Mouse (Mus musculus): Measurements from ENCODE around the gene Amotl1. TPM values are rescaled to one million over a fixed set of nuclear protein-coding genes. Genes with fewer than 3 reads are reported as not detected.
A peak's percentile ranks its signal among the peaks of the same experiment; 100 is the strongest.

Gene Amotl1
- polyA plus RNA-seq, 1 experiment from 2014 or later, result 32.1 TPM

DNA sequence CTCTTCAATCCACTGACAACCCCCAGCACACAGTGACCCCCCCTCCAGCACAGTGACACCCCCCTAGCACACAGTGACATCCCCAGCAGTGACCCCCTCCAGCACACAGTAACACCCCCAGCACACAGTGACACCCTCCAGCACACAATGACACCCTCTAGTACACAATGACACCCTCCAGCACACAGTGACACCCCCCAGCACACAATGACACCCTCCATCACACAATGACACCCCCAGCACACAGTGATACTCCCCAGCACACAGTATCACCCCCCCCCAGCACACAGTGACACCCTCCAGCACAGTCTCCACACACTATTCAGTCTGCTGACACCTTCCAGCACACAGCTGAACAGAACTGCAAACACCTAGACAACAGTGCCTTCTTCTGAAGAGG lies 32.3 kb downstream of the Amotl1 start:
- no peaks in the 10 kb centered on the region for H3K9me3 ChIP-seq (replicated peaks)
- peak overlapping the region; percentile 99 for H3K4me3 ChIP-seq
- H3K27me3 ChIP-seq (ENCODE audit: low read depth, poor library complexity, severe bottlenecking), result no peaks in the 10 kb centered on the region
- no peak for DNase-seq (ENCODE audit: low spot score)
- H3K36me3 ChIP-seq, result peaks cover 8% of the 10 kb centered on the region; the same call in 1 of the 2 replicates
- peak overlapping the region; percentile 98; the same call in 1 of the 2 replicates for H3K27ac ChIP-seq
- peaks cover 60% of the 10 kb centered on the region for H3K4me1 ChIP-seq

DNA sequence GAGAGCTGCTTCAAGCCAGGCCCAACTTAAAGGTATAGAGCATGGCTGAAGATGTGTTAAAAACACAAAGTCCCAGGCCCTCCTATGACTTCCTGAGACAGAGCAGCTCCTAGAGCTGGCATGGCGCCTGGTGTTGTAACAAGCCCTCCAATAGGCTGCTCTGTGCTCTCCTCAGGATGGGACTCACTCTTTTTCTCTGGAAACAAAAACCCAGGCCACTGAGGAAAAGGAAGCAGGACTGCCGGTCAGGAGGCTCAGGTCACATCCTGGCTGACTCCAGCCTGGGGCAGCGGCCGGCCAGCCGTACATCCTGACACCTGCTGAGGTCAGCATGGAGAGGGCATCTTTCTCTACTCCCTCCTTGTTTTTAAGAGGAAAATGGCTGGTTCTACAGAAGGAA lies 36.3 kb downstream of the Amotl1 start:
- no peak for DNase-seq (ENCODE audit: low spot score)
- peaks cover 43% of the 10 kb centered on the region for H3K36me3 ChIP-seq
- 66% methylated on average over 5 of the region's 5 CpGs for WGBS
- H3K27me3 ChIP-seq (ENCODE audit: low read depth, poor library complexity, severe bottlenecking), result no peaks in the 10 kb centered on the region
- no peak overlapping the region for H3K4me3 ChIP-seq
- peaks cover 48% of the 10 kb centered on the region for H3K4me1 ChIP-seq
- H3K27ac ChIP-seq, result no peak overlapping the region
- no peaks in the 10 kb centered on the region for H3K9me3 ChIP-seq (replicated peaks)

DNA sequence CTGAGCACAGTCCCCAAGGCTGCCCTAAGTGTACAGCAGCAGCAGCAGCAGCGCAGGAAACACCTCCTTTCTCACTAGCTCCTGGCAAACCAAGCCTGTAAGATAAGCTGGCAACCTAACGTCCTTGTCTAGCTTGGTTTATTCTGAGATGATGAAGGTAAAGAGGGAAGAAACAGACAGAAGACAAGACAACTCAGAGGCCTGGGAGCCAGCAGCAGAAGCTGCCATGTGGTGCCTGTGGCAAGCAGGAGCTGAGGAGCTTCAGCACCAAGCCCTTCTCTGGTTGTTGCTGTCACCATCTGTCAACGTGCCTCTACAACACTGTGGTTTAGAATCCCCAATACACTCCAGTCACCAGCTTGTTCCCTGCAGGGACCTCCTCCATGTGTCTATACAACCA lies 37.4 kb downstream of the Amotl1 start:
- no peak for DNase-seq (ENCODE audit: low spot score)
- Histone ChIP-seq H3K4me3 (no peak overlapping the region), H3K27me3 (ENCODE audit: low read depth, poor library complexity, severe bottlenecking) (no peaks in the 10 kb centered on the region), H3K9me3 (replicated peaks) (no peaks in the 10 kb centered on the region), H3K27ac (peak overlapping the region; percentile 50; the same call in 1 of the 2 replicates), H3K4me1 (peaks cover 38% of the 10 kb centered on the region), H3K36me3 (peaks cover 49% of the 10 kb centered on the region)
- WGBS, result 65% methylated on average over 3 of the region's 3 CpGs

DNA sequence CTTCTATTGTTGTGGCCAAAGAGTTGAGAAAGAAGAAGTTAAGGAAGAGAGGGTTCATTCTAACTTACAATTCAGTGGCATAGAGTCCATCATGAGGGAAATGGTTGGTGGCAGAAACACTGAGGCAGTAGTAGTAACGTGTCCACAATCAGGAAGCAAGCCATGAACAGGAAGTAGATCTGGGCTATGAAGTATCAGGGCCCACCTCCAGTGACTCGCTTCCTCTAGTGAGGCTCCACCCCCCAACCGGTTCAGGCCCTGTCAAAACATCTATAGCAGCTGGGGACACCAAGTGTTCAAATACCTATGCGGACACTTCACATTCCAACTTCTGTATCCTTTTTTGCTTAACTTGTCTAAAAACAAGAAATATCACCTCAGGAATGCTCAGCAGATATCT lies 38.9 kb downstream of the Amotl1 start:
- H3K4me3 ChIP-seq, result no peak overlapping the region
- DNase-seq (ENCODE audit: low spot score), result no peak
- 89% methylated on average over 4 of the region's 4 CpGs for WGBS
- peaks cover 59% of the 10 kb centered on the region for H3K36me3 ChIP-seq
- H3K27me3 ChIP-seq (ENCODE audit: low read depth, poor library complexity, severe bottlenecking), result no peaks in the 10 kb centered on the region
- no peaks in the 10 kb centered on the region for H3K9me3 ChIP-seq (replicated peaks)
- H3K27ac ChIP-seq, result no peak overlapping the region
- peaks cover 26% of the 10 kb centered on the region for H3K4me1 ChIP-seq

DNA sequence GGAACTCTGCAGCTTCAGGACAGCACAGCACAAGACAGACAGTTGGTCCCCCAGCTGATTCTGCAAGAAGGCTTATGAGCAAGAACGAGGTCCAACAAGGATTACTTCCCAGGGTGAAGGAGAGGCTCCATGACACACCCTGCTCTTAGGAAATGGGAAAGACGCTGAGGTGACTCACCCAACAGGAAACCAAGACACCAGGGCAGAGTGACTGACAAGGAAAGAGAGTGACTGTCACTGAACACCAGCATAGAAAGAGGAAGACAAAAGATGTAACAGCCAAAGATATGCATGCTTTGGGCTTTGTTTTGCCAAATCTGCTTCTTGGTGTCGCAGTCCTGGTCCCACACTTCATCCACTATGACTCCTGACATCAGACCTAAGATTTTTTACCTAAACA lies 40.5 kb downstream of the Amotl1 start:
- Histone ChIP-seq H3K4me3 (no peak overlapping the region), H3K27me3 (ENCODE audit: low read depth, poor library complexity, severe bottlenecking) (no peaks in the 10 kb centered on the region), H3K4me1 (peaks cover 23% of the 10 kb centered on the region), H3K36me3 (peaks cover 69% of the 10 kb centered on the region), H3K27ac (no peak overlapping the region), H3K9me3 (replicated peaks) (no peaks in the 10 kb centered on the region)
- no peak for DNase-seq (ENCODE audit: low spot score)
- WGBS, result 77% methylated on average over 3 of the region's 3 CpGs

DNA sequence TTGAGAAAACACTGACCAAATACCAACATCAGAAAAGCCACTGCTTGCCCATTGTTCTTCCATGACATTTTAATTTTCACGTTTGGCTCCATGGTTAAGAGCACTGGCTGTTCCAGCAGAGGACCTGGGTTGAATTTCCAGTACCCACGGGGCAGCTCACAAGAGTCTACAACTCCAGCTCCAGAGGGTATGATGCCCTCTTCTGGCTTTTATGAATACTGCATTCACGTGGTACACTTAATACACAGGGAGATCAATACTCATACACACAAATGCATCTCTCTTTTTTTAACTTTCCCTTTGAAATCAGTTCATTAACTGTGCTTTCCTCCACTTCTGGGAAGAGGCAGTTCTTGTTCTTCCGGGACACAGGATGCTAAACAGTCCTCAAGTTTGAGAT lies 41.4 kb downstream of the Amotl1 start:
- Histone ChIP-seq H3K9me3 (replicated peaks) (no peaks in the 10 kb centered on the region), H3K27me3 (ENCODE audit: low read depth, poor library complexity, severe bottlenecking) (no peaks in the 10 kb centered on the region), H3K4me1 (peaks cover 14% of the 10 kb centered on the region), H3K27ac (no peak overlapping the region), H3K36me3 (peaks cover 75% of the 10 kb centered on the region), H3K4me3 (no peak overlapping the region)
- DNase-seq (ENCODE audit: low spot score), result no peak
- 87% methylated on average over 4 of the region's 4 CpGs for WGBS

DNA sequence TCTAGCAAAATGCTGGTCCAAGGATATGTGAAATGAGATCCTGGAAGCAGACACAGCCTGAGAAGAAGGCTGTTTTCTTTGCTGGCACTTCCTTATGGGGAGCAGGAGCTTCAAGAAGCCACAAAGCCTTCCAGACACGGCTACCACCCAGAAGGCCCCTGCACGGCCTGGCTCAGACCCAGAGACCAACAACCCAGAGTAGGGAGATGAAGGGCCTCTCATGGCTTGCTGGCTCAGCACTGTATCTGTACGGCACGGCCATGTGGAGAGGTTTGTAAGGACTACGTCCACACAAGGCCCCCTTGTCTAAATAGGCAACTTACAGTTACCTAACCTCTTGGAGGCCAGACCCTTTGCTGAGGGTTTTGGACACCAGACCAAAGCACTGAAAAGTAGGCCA lies 45.1 kb downstream of the Amotl1 start:
- no peak overlapping the region for H3K27ac ChIP-seq

DNA sequence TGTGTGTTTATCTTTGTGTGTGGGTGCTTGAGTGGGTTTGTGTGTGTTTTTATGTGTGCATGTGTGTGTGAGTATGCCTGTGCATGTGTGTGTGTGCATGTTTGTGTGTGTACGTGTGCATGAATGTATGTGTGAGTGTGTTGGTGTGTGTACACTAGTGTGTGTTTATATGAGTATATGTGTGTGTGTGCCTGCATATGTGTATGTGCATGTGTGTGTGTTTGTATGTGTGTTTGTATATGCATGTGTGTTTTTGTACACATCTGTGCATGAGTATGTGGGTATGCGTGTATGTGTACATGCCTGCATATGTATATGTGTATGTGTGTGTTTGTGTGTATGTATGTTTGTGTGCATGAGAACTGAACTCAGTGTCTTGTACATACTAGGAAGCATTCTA lies 46.7 kb downstream of the Amotl1 start:
- Histone ChIP-seq H3K27me3 (ENCODE audit: low read depth, poor library complexity, severe bottlenecking) (no peaks in the 10 kb centered on the region), H3K4me3 (no peak overlapping the region), H3K4me1 (no peaks in the 10 kb centered on the region), H3K27ac (no peak overlapping the region), H3K9me3 (replicated peaks) (no peaks in the 10 kb centered on the region), H3K36me3 (peaks cover 70% of the 10 kb centered on the region)
- DNase-seq (ENCODE audit: low spot score), result no peak
- WGBS, result 97% methylated on average over 2 of the region's 2 CpGs

More for the DNA sequence above, 45.1 kb downstream of the Amotl1 start:
- Histone ChIP-seq H3K4me3 (no peak overlapping the region), H3K4me1 (no peaks in the 10 kb centered on the region), H3K36me3 (peaks cover 70% of the 10 kb centered on the region), H3K9me3 (replicated peaks) (no peaks in the 10 kb centered on the region), H3K27me3 (ENCODE audit: low read depth, poor library complexity, severe bottlenecking) (no peaks in the 10 kb centered on the region)
- DNase-seq (ENCODE audit: low spot score), result no peak
- WGBS, result 91% methylated on average over 5 of the region's 5 CpGs

DNA sequence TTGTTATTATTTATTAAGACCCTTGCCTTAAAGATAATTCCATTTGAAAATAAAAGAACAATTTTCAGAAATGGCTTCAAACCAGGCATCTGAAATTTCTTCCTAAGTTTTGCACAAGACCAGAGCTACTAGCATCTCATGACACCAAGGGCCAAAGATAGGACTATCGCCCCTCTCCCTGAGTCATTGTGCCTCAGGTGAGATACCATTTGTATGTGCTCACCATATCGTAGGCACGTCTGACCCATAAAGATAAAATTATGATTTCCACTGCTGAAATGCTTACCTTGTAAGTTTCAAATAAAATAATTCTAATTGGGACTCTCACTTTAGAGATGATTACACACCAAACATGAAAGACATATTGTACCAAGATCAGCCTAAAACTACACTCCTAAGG lies 47.4 kb downstream of the Amotl1 start:
- H3K4me1 ChIP-seq, result no peaks in the 10 kb centered on the region
- H3K4me3 ChIP-seq, result no peak overlapping the region
- DNase-seq (ENCODE audit: low spot score), result no peak
- H3K27me3 ChIP-seq (ENCODE audit: low read depth, poor library complexity, severe bottlenecking), result no peaks in the 10 kb centered on the region
- no peak overlapping the region for H3K27ac ChIP-seq
- H3K36me3 ChIP-seq, result peaks cover 74% of the 10 kb centered on the region
- 94% methylated on average over 3 of the region's 3 CpGs for WGBS
- no peaks in the 10 kb centered on the region for H3K9me3 ChIP-seq (replicated peaks)

DNA sequence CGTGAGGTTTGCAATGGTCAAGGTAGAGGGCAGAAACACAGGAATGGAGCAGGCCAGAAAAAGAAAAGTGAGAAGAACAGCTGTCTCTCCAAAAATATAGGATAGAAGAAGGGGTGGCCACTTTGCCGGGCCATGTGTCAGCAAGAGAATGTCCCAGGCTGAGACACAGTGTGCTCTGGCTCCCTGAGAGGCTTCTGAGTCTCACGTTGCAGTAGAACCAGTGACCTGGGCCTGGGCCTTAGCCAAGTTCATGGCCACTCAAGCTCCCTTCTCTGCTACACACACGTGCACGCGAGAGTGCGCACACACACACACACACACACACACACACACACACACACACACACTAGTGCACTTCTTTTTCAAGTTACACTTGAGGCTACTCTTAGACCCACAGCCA lies 48.0 kb downstream of the Amotl1 start:
- DNase-seq (ENCODE audit: low spot score), result no peak
- WGBS, result 95% methylated on average over 7 of the region's 7 CpGs
- Histone ChIP-seq H3K4me1 (no peaks in the 10 kb centered on the region), H3K27ac (no peak overlapping the region), H3K9me3 (replicated peaks) (no peaks in the 10 kb centered on the region), H3K36me3 (peaks cover 74% of the 10 kb centered on the region), H3K27me3 (ENCODE audit: low read depth, poor library complexity, severe bottlenecking) (no peaks in the 10 kb centered on the region), H3K4me3 (no peak overlapping the region)

DNA sequence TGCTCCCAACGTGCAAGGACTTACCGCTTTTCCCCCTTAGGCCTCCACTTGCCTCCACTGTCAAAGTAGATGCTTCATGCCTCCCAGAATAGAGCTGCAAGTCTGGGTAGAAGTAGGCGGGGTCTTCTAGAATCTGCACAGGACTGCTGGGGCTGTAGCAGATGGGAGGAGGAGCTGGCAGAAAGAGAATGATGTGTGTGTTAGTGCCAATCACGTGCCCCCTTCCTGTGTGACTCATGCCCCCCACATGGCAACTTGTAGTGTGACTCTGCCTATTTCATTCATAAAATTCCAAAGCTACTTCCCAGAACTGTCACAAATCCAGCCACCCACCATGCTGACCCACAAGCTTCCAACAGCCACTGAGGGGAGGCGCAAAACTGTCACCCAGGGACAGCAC lies 48.4 kb downstream of the Amotl1 start:
- DNase-seq (ENCODE audit: low spot score), result no peak
- 93% methylated on average over 5 of the region's 5 CpGs for WGBS

DNA sequence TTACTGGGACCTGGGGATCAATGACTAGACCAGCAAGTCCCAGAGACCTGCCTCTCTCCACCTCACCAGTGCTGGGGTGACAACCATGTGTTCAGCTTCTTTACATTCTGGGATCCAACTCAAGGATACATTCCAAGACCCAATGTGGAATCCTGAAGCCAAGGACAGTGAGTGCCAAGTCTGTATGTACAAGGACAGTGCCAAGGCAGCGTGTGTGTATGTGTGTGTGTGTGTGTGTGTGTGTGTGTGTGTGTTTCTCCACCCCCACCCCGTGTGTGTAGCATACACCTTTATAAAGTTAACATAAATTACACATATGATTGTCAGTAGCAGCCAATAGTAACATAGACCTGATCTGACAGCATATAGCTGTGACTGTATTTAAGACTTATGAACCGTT lies 49.0 kb downstream of the Amotl1 start:
- no peak overlapping the region for H3K27ac ChIP-seq
- no peaks in the 10 kb centered on the region for H3K4me1 ChIP-seq
- H3K4me3 ChIP-seq, result no peak overlapping the region
- H3K36me3 ChIP-seq, result peaks cover 76% of the 10 kb centered on the region
- no peak for DNase-seq (ENCODE audit: low spot score)
- H3K9me3 ChIP-seq (replicated peaks), result no peaks in the 10 kb centered on the region
- no peaks in the 10 kb centered on the region for H3K27me3 ChIP-seq (ENCODE audit: low read depth, poor library complexity, severe bottlenecking)
- 91% methylated on average over 3 of the region's 3 CpGs for WGBS

More for the DNA sequence above, 48.4 kb downstream of the Amotl1 start:
- Histone ChIP-seq H3K4me3 (no peak overlapping the region), H3K27me3 (ENCODE audit: low read depth, poor library complexity, severe bottlenecking) (no peaks in the 10 kb centered on the region), H3K27ac (no peak overlapping the region), H3K36me3 (peaks cover 76% of the 10 kb centered on the region), H3K9me3 (replicated peaks) (no peaks in the 10 kb centered on the region), H3K4me1 (no peaks in the 10 kb centered on the region)

DNA sequence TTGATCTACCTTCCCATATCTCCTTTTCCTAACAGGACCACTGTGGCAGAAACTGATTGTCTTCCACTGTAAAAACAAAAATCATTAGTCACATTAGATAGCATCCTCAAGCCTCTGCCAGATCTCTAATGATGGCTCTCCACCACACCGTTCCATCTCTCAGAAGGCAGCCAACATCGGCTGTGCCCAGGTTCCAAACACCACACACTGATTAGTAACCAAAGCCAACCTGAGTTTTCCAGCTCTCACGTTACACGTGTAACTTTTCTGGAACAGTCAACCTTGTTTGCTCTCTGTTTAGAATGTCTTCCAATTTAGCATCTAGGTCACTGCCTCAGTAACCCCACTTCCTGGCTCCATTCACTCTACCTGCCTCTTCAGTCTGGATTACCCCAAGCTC lies 51.0 kb downstream of the Amotl1 start:
- H3K36me3 ChIP-seq, result peaks cover 83% of the 10 kb centered on the region
- no peaks in the 10 kb centered on the region for H3K27me3 ChIP-seq (ENCODE audit: low read depth, poor library complexity, severe bottlenecking)
- no peak for DNase-seq (ENCODE audit: low spot score)
- no peaks in the 10 kb centered on the region for H3K9me3 ChIP-seq (replicated peaks)
- no peak overlapping the region for H3K27ac ChIP-seq
- WGBS, result 94% methylated on average over 4 of the region's 4 CpGs
- no peak overlapping the region for H3K4me3 ChIP-seq
- no peaks in the 10 kb centered on the region for H3K4me1 ChIP-seq

DNA sequence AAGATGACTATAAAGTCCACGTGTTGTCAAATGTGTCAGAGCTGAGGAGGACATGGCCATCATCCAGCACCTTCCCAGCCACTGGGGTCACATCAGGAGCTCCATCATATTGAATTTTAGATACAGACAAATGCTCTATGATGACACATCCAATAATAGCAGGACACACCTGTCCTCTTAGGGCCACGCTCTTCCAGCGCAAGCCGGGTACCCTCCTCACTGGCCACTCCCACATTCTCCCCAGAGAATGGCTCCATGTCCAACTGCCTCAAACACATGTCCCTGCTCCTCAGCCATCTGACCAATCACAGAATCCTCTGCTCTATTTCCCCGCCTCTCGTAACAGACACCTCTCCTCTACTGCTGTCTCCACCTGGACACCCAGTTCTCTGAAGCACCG lies 54.2 kb downstream of the Amotl1 start:
- Histone ChIP-seq H3K4me1 (peaks cover 10% of the 10 kb centered on the region), H3K9me3 (replicated peaks) (no peaks in the 10 kb centered on the region), H3K27ac (no peak overlapping the region), H3K36me3 (peaks cover 81% of the 10 kb centered on the region), H3K27me3 (ENCODE audit: low read depth, poor library complexity, severe bottlenecking) (no peaks in the 10 kb centered on the region), H3K4me3 (no peak overlapping the region)
- DNase-seq (ENCODE audit: low spot score), result no peak
- 91% methylated on average over 7 of the region's 7 CpGs for WGBS
